Mouse (Mus musculus) embryo, embryonic 9.5 days (tissue): ENCODE data around the gene Dnaaf5.

Experiments
- DNase-seq: peaks from one replicate; pipeline ENCODE4 v3.0.0-alpha.2; 2017; ENCODE audit errors: extremely low spot score

Gene Dnaaf5

DNA sequence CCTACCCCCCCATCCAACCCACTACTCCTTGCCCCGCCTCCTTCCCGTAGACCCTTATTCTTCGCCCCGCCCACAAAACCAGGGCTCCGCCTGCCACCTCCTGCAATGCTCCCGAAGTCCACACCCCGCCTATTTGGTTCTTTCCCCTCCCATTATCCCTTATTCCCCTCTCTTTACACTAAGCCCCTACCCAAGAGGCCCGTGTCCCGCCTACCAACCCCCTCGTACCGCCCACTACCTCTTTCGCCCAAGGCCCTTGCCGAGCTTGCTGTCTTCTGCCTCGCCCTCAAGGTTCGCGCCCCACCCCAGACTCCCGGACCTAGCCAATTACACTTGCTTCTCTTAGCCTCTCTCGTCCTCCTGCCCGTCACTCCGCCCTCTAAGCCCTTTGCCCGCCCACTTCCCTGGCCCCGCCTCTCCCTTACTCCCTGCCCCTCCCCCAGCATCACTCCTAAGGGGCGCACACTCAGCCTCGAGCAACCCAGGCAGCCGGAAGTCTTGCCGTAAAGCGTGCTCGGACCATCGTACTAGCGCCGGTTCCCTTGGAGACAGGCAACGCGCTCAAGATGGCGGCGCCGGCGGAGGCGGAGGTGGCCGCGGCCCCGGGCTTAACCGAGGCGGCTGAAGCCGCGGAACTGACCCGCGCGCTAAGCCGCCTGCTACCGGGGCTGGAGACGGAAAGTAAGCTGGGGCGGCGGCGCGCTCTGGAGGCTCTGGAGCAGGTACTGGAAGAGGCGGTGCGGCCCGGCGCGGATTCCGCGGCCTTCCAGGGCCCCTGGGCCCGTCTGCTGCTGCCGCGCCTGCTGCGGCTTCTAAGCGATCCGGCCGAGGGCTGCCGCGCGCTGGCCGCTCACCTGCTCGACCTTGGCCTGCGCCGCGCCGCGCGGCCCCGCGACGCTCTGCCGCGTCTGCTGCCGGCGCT is at the start of gene Dnaaf5, which contains the start of gene Prkar1b:
Gene Dnaaf5, plus strand, starts transcription at position 543 of the 922 bp plus-strand sequence.
Gene Prkar1b, minus strand, starts transcription at position 321 of the 922 bp plus-strand sequence.
- peak; percentile 100 for DNase-seq

DNA sequence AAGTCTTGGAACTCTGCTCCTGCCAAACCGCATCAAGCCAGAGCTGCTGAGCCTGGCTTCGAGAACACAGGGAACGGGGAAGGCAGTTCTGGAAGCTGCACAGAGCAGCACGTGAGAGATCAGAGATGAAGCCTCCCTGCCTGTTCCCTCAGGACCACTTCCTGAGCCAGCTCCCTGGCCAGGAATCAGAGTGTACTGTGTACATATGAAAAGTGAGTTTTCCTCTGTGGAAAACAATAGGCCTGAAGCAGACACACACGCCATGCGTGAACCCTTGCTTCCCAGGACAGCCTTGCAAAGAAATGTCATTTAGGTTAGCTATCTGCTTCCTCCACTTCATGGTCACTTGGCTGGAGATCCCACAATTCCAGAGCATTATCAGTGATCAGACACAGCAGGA is 48.2 kb upstream of the Dnaaf5 start:
- DNase-seq: no peak

DNA sequence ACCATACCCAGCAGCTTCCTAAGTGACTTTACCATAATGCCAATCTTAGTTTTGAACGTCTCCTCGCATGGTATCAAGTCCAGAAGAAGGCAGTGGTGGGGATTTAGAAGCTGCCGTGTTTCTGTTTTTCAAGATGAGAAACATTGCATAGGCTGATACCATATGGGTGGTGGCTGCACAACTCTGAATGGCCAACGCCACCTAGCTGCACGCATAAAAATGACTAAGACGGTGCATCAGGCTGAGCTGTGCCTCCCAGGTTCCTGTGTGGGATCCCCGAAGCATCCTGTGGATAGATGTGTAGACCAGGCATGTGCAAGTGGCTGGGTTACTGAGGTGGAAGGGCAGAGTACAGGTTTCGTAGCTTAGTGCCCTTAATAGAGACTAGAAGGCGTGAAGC is 42.2 kb upstream of the Dnaaf5 start:
- no peak for DNase-seq

DNA sequence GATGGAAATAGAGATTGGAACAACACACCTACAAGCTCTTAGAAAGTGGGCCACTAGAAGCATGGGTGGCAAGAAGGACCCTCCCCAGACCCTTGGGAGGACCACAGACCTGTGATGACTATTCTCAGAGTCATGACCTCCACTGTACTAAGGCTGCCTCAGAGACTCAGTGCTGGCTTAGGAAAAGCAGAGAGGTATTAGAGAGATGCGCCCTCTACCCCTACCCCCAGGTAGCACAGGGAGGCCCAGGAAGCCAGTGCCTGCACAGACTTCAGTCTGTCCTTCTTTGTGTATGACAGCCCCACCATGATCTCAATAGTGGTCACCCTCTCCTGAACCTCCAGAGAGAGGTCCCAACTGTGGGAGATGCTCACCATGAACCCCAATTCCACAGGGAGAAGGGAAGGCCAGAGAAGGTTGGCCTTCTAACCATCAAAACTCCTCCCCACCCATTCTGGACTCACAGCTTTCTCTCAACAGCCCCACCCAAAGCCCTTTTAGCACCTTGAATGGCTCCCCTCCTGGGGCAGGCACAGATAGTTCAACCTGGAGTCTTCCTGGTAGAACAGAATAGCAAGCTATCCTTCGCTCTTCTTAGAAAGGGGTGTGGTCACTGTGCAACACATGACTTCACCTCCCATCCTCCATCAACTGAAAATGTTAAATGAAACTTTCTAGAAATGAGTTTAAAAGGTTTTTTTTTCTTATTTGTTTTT is 39.7 kb upstream of the Dnaaf5 start:
- no peak for DNase-seq

DNA sequence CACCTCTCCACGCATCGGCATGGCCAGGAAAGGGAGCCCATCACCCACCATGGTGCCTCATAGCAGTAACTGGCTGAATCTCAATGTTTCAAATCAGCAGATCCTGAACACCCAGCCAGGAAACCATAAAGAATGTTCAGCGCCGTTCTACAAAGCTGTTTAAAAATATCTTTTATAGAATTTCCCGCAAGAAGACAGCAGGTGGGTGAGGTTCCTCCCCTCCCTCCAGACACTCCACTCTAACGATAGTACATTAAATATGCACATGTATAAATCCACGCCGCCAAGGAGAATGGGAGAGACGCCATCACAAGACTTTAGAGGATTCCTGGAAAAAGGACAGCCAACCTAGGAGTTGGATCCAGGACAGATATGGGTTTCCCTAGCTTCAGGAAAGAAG is 38.0 kb upstream of the Dnaaf5 start:
- no peak for DNase-seq

DNA sequence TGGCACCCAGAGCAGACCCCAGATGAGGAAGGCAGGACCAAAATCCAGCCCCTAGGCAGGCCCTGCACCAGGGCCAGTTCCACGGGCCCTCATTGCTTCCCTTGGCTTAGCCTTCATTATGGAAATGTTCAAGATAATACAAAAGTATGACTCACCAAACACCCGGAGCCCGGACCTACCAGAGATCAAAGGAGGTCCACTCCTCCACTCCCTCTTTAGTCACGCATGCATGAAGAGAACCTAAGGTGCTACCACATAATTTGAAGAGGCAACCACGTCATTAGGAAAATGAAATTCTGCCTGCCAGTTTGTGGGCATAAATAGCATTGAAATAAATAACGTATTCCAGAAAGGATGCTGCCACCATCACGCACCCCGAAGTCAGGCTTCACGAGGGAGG is 37.6 kb upstream of the Dnaaf5 start:
- DNase-seq: no peak

DNA sequence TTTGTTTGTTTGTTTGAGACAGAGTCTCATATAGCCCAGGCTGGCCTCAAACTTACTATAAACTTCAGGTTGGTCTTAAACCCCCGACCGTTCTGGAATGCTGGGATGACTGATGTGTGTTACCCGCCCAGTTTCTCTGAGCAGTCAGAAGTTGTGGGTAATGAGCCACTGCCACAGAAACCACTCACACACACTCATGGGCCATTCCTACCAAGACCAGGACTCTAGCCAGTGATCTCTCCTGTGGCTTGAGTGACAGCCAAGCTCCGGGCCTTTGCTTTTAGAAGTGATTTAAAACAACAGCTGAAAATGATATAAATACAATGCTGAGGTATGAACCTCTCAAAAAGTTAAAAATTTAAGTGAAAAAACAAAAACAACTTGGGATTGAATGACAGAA is 35.1 kb upstream of the Dnaaf5 start:
- DNase-seq: no peak

DNA sequence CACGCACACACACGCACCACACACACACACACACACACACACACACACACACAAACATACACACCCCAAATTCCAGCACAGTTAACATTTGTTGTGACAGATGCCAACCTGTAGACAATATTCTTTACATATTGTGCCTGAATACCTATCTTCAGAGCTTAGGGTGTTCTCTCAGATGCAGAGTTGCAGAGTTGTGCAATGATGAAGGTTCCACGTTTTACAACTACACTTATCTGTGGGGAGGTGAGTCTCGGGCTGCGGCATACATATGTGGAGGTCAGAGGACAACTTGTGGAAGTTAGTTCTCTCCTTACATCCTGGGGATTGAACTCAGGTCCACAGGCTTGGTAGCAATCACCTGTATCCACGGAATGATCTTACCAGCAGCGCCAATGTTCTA is 34.5 kb upstream of the Dnaaf5 start:
- DNase-seq: no peak

DNA sequence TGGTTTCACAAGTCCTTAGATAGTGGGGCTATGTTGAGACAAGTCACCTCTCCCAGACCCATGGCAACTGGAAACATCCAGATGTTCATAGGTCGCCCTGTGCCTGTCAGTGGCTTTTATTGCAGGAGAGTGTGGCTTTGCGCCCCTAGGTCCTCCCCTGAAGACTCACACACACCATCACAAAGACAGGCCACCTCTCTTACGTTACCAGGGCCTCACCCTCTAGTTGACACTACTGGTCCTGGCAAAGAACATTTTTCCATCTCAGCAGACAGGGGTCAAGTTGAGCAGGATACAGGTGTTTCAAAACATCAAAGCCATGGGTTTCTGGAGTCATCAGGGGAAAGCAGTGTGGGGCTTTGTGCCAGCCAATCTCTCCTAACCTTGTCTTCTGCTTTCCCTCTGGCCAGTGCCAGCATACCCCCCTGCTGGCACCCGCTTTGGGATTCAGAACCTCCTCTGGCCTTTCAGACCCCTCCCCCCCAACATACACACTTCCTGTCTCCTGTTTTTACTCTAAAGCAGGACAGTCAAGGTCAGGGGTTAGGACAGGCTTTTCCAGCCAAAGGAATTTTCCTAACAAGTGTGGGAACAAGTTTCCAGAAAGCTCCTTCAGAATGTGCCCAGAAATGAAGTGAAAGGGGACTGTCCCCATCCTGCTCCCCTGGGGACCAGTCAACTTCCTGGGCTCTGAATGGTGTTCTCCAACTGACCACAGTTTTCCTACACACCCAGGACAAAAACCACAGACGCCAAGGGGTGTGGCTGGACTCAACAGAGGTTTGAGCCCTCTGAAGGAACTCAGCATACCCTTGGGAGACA is 31.7 kb upstream of the Dnaaf5 start:
- no peak for DNase-seq

DNA sequence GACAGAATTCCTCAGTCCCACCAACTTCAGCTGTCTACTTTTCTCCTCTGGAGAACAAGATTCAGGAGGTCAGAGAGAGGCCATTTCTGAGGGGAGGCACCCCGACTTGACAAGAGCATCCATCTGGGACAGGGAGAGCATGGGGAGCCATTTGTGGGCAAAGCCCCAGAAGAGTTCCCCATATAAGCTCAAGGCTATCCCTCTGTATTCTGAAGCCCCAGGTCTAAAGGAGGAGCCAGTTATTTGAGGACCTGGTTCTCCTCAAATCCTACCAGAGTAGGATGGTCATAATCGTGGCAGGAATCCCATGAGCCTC is 31.1 kb upstream of the Dnaaf5 start:
- DNase-seq: no peak

DNA sequence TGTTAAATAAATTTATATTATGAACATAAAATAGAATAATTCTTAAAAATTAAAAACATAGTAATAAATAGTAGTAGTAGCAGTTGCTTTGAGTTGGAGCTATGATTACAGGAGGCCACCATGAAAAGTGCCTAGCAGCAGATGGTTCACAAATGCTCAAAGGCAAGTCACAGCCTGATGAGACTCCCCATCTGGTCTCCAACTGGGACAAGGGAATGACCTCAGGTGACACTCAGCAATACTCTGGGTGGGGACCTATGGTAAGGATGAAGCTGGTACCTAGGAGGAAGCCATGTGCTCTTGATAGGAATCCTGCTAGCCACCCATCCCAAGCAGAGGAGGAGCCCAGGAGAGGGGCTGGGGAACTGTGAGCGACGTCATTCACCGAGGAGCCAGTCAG is 24.3 kb upstream of the Dnaaf5 start:
- no peak for DNase-seq

DNA sequence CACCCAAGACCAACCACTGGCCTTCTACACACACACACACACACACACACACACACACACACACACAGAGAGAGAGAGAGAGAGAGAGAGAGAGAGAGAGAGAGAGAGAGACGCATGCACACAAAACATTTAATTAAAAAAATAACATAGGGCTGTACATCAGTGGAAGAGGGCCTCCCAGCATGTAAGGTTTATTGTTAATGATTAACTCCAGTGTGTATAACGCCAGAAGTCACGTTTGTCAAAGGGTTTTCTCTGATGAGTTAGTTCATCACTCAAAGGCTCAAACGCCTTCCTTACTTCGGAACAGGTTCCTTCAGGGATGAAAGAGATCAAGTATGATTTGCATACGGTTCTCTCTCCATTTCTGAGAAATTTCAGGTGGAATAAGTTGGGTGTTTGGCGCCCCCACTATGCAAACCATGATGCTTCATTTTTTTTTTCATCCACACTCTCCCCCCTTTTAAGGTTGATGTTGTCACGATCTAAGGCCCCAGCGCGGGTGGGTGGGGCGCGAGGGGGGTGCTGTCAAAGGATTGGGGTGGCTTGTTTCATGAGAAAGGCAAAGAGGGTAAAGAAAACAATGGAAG is 21.5 kb upstream of the Dnaaf5 start:
- no peak for DNase-seq

DNA sequence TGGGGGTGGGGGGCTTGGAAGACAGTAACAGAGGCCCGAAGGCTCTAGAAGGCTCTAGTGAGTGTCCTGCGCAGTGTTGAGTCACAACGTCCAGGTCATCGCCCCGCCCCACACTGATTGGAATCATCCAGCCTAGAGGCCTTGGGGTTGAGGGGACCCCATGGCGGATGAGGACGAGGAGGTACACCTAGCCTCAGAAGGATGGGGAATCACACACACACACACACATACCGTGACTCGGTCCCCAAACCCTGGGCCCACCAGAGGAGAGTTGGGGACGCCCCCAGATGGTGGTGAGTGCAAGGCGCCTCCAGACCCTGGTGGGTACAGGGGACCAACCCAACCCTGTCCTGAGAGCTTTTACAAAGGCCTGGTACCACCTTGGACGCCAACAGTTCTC is 20.9 kb upstream of the Dnaaf5 start:
- DNase-seq: no peak

DNA sequence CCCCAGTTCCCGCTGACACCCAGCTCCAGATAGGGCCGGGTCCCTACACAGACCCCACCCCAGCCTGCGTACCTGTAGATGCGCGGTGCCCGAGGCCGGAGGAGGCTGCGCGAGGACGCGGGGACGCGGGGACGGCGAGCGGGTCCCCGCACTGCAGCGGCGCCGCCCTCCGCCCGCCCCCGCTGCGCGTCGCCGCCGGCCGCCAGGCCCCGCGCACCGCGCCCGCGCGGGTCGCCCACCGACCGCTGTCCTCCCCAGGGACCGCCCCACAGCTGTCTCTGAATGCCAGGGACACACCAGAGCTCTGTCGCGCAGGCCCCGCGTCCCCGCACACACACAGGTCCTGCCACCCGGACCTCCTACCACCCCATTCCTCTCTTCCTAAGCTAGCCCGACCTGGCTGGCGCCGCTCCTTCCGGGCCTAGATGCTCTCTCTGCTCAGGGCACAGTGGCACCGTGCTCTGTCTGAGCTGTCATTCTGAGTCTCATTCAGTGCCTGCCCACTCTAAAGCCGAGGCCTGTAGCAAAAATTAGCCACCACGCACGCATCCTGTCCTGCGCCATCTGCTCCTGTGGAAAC is 20.4 kb upstream of the Dnaaf5 start:
- DNase-seq: peak; percentile 14

DNA sequence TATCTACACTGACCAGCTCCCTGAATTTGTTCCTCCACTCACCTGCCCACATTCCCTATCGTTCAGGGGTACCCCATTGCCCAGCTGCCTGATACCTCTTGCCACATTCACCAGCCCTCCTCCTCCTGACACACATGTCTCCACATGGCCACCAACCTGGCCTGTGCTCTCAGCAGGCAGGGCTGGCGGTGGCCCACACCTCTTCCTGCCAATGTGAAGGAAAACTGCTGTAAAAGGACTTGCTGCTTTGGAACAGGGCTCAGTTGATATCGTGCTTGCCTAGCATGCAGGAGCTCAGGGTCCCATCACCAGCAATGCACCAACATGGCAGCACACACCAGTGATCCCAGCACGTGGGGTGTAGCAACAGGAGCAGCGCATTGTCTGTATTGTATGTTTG is 19.7 kb upstream of the Dnaaf5 start:
- DNase-seq: no peak

DNA sequence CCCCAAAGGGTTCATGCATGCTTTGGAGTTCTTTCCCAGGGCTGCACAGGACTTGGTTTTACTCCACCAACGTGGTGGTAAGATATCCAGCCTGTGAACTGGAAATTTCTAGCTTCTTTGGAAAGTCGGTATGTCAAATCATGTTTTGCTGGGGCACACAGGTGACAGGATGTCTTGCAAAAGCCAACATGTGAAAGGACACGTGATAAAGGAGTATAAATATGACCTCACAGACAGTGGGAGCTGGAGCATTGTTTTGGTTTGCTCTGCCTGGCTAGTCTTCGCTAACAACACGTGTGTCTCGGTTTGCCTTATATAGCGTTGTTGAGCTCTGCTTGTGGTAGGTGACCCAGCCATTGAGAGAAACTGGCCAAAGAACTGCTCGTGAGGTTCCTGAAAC is 15.5 kb upstream of the Dnaaf5 start:
- DNase-seq: no peak

DNA sequence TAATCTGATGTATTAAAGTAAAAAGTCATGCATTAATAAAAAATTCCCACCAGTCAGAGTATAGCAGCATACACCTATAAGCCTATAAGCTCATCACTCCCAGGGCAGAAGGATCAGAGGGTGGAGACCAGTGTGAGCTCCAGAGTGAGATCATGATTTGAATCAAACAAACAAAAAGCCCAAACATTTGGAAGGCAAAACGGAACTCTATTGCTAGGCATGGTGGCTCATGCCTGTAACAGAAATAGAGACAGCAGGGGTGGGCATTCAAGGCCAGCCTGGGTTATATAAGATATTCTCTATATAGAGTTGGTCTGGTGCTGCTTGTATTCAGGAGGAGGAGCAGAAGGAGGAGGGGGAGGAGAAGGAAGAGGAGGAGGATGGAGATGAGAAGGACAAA is 13.7 kb upstream of the Dnaaf5 start:
- DNase-seq: no peak

DNA sequence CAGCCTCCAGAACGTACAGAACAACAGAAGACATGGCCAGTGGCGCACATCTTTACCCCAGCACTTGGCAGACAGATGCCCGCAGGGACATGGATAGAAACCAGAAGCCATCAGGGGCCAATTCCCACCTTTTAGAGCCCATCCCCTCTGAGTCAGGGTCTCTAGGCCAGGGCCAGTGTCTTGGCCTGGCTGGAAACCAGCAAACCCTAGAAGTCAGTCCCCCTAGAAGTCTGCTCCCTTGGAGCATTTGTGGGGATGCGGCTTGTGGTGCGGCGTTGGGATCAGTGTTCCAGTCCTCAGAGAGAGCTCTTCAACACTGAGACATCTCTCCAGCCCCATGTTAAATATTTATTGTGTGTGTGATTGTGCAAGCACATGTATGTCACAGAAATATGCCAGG is 12.8 kb upstream of the Dnaaf5 start:
- DNase-seq: no peak

DNA sequence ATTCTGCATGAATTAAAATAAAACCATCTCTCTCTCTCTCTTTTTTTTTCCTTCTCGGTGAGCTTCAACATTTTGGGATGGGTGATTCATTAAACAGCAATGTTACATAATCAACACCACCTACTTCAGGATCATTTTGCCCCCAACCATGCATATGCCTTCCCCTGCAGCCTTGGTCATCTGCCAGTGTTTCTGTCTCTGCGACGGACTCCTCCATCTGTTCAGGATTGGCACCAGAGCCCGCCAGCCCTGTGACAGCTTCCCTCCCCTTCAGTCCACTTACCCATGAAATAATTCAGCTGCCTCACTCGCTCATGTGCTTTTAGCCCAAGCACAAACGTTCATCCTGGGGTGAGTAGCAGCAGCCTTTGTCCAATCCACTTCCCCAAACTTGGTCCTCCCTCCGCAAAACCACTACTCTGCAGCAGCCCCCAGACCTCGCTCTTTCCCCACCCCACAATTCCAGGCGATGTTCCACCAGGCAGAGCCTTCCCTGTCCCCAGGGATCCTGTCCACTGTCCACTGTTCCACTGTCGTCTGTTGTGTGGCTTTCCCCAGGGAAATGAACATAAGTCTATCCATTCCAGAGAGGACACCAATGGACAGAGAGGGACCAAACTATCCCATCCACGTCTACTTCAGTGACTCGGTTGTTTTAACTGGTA is 11.6 kb upstream of the Dnaaf5 start:
- no peak for DNase-seq

DNA sequence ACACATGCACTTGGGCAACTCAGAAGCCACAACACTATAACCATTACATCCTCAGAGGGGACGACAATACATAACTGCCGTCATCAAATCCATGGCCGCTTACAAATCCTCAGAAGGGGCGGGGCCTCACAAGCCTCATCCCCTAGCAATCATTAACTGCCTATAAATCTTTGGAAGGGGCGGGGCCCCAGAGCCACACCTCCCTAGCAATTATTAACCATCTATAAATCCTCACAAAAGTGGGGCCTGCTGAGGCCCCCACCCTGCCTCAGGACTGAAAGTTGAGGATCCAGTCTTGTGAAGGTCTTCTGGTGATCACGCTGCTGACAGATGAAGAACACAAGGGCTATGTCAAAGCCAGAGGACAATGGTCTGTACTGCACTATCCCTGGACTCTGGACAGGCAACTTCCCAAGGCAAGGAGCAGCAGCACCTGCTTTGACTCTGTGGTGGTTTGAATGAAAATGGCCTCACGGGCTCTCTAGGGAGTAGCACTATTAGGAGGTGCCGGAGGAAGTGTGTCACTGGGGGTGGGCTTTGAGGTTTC is 11.0 kb upstream of the Dnaaf5 start:
- no peak for DNase-seq

DNA sequence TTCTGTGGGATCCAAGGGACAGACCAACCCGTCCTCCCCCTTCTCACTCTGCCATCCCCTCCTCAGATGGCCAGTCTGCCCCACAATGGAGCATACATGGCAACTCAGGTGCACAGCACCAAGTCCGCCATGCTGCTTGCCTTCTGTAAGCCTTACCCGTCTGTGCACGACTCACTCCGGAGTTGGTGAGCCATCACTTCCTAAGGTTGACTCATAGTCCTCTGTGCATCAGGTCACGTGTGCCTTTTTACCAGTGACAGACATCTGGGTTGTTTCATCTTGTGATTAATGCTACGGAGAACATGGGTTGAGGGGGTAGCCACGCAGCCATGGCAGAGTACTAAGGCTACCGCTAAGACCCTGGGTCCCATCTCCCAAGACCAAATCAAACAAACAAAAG is 9.4 kb upstream of the Dnaaf5 start:
- no peak for DNase-seq
